Mouse (Mus musculus): ENCODE measurements at regions not wholly inside any gene's neighbourhood (a gene's known extent, or its start where the extent isn't known, plus 50 kb on each side); places are given as distances from the start of the nearest gene placed in this dataset.

DNA sequence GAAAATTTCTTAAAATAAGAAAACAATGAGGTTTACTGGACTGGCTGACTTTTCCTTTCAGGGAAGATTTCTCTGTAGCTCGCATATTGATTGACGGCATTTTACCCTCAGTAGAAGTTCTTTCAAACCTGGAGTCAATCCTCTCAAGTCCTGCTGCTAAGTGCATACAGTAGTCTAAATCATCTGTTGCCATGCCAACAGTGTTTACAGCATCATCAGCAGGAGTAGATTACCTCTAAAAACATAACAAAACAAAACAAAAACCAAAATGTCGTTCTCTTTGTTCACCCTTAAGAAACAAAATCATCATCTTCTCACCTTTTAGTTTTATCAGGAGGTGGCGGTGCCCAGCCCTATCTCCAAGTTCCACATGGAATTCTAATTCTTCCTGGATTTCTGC lies 143.8 kb downstream of the Icos start:
- no peak overlapping the region for H3K27ac ChIP-seq (ENCODE audit: low read length)
- no peaks in the 10 kb centered on the region for H3K4me1 ChIP-seq (ENCODE audit: insufficient read depth, low read depth, low read length)
- TF ChIP-seq EP300 (IDR thresholded peaks at IDR 0.05) (no peak), CTCF (IDR thresholded peaks at IDR 0.05) (no peak)
- no peak for DNase-seq (ENCODE audit: low spot score)
- H3K4me2 ChIP-seq (replicated peaks; ENCODE audit: low read depth, low read length): no peak overlapping the region
- 79% methylated on average over 4 of the region's 4 CpGs for WGBS
- no peaks in the 10 kb centered on the region for H3K36me3 ChIP-seq (ENCODE audit: insufficient read depth, low read length)
- H3K4me3 ChIP-seq (ENCODE audit: low read depth, low read length): no peak overlapping the region
- no peaks in the 10 kb centered on the region for H3K9me3 ChIP-seq (ENCODE audit: low read length)
- no peak for ATAC-seq
- no peak overlapping the region for H3K9ac ChIP-seq (replicated peaks; ENCODE audit: low read depth)
- no peaks in the 10 kb centered on the region for H3K27me3 ChIP-seq (replicated peaks; ENCODE audit: insufficient read depth, low read length)

DNA sequence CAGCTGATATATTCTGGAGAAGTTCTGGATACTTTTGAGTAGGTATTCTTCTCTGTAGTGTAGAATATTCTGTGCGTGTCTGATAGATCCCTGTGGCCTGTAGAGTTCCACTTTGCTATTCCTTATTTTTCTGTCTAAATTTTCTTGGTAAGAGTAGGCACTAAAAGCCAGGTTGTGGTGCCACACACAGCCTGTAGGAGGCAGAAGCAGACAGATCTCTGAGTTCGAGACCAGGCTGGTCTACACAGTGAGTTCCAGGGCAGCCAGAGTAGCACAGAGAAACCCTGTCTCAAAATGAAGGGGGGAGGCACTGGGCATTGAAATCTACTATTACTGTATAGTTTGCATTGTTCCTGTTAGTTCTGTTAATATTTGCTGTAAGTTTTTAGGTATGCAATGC lies 147.4 kb downstream of the Icos start:
- TF ChIP-seq EP300 (IDR thresholded peaks at IDR 0.05) (no peak), CTCF (IDR thresholded peaks at IDR 0.05) (peak; percentile 13; the same call in 1 of the 2 replicates)
- no peak for DNase-seq (ENCODE audit: low spot score)
- Histone ChIP-seq H3K9ac (replicated peaks; ENCODE audit: low read depth) (no peak overlapping the region), H3K27me3 (replicated peaks; ENCODE audit: insufficient read depth, low read length) (no peaks in the 10 kb centered on the region), H3K27ac (ENCODE audit: low read length) (no peak overlapping the region), H3K36me3 (ENCODE audit: insufficient read depth, low read length) (no peaks in the 10 kb centered on the region), H3K4me1 (ENCODE audit: insufficient read depth, low read depth, low read length) (no peaks in the 10 kb centered on the region), H3K4me3 (ENCODE audit: low read depth, low read length) (no peak overlapping the region), H3K9me3 (ENCODE audit: low read length) (no peaks in the 10 kb centered on the region), H3K4me2 (replicated peaks; ENCODE audit: low read depth, low read length) (no peak overlapping the region)
- WGBS: 85% methylated on average over 2 of the region's 2 CpGs
- no peak for ATAC-seq

DNA sequence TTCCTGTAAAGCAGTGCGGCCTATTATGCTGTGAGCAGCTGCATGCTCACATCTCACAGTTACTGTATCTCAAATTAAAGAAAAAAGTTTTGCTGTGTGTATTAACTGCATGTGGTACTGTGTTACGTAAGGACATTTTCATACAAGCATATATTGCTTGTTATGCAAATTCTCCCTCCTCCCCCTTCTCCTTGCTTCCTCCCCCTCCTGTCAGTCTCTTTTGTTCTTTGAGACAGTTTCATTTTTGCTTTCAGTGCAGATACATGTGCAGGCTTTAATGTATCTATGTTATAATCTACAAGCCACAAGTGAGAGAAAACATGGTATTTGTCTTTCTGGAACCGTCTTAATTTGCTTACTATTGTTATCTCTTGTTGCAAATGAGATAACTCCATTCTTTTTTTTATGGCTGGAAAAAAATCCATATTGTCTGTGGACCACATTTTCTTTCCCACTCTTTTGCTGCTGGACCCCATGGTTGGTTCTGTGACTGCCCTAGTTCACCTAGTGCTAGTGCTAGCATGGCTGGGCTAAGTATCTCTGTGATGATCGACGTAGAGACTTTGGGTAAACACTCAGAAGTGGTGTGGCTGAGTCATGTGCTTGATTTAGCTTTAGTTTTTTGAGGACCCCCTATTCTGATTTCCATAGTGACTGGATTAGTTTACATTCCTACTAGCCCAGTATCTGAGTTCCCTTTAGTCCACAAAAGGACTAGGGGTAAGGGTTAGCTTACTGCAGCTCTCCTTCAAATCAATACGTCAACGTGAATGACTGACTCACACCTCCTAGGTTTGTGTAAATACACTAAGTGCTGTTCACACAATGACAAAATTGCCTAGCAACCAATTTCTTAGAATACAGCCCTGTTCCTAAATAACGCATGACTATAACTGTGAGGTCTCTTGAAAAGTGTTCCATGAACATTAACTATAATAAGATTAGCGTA lies 158.1 kb downstream of the Icos start:
- H3K9me3 ChIP-seq (ENCODE audit: low read length): no peaks in the 10 kb centered on the region
- 52% methylated on average over 9 of the region's 9 CpGs for WGBS
- H3K9ac ChIP-seq (replicated peaks; ENCODE audit: low read depth): no peak overlapping the region
- TF ChIP-seq CTCF (IDR thresholded peaks at IDR 0.05) (no peak), EP300 (IDR thresholded peaks at IDR 0.05) (no peak)
- no peaks in the 10 kb centered on the region for H3K36me3 ChIP-seq (ENCODE audit: insufficient read depth, low read length)
- H3K4me2 ChIP-seq (replicated peaks; ENCODE audit: low read depth, low read length): no peak overlapping the region
- no peak overlapping the region for H3K4me3 ChIP-seq (ENCODE audit: low read depth, low read length)
- no peak overlapping the region for H3K27ac ChIP-seq (ENCODE audit: low read length)
- H3K4me1 ChIP-seq (ENCODE audit: insufficient read depth, low read depth, low read length): no peaks in the 10 kb centered on the region
- ATAC-seq: peak; percentile 82
- DNase-seq (ENCODE audit: low spot score): peak; percentile 73
- H3K27me3 ChIP-seq (replicated peaks; ENCODE audit: insufficient read depth, low read length): no peaks in the 10 kb centered on the region

DNA sequence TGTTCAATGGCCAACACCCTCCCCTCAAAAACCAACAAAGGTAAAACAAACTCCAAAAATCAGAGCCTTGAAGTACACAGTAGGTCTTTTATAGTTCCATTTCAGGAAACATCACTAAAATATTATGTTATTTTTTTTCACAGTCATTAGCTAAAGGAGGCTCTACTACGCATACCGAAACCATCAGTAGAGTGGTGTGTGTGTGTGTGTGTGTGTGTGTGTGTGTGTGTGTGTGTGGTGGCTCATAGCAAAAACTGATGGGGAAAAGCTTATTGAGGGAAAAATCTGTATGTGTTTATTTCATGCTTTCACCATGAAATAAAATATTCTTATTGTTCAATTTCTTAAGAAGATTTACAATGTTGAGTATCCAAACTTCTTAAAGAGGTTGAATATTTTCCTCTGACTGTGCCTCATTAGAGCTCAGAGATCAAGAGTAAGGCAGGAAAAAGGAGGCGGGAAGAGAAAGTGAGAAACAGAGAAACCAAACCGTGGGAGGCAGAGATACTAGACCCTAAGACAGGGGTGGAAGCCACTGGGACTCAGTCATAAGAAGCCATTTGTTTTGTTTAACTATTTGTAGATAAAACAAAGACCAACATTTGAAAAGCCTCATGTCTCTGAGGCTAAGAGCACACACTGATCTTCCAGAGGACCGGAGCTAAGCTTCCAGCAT lies 159.6 kb downstream of the Icos start:
- no peaks in the 10 kb centered on the region for H3K4me1 ChIP-seq (ENCODE audit: insufficient read depth, low read depth, low read length)
- H3K9me3 ChIP-seq (ENCODE audit: low read length): no peaks in the 10 kb centered on the region
- no peak overlapping the region for H3K27ac ChIP-seq (ENCODE audit: low read length)
- H3K36me3 ChIP-seq (ENCODE audit: insufficient read depth, low read length): no peaks in the 10 kb centered on the region
- TF ChIP-seq CTCF (IDR thresholded peaks at IDR 0.05) (no peak), EP300 (IDR thresholded peaks at IDR 0.05) (no peak)
- H3K27me3 ChIP-seq (replicated peaks; ENCODE audit: insufficient read depth, low read length): no peaks in the 10 kb centered on the region
- ATAC-seq: no peak
- H3K4me3 ChIP-seq (ENCODE audit: low read depth, low read length): no peak overlapping the region
- no peak overlapping the region for H3K4me2 ChIP-seq (replicated peaks; ENCODE audit: low read depth, low read length)
- 53% methylated on average over 5 of the region's 5 CpGs for WGBS
- H3K9ac ChIP-seq (replicated peaks; ENCODE audit: low read depth): no peak overlapping the region
- no peak for DNase-seq (ENCODE audit: low spot score)

DNA sequence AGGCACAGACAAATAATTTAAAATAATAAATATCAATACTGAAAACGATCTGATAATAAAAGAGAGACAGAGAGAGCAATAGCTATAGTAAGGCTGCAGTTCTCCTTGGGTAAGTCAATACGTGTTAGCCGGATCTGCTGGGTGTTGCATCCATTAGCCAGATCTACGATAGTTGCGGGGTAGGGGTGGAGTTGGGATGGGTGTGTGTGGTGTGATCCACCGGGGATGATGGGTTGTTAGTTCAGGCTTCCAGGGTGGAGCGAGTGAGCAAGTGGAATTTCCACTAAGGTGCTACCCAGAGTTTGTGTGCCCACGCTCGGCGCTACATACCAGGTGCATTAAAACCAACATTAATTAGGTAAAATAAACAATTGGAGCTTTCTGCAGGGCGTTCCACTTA lies 160.2 kb downstream of the Icos start:
- no peak for ATAC-seq
- H3K4me2 ChIP-seq (replicated peaks; ENCODE audit: low read depth, low read length): no peak overlapping the region

DNA sequence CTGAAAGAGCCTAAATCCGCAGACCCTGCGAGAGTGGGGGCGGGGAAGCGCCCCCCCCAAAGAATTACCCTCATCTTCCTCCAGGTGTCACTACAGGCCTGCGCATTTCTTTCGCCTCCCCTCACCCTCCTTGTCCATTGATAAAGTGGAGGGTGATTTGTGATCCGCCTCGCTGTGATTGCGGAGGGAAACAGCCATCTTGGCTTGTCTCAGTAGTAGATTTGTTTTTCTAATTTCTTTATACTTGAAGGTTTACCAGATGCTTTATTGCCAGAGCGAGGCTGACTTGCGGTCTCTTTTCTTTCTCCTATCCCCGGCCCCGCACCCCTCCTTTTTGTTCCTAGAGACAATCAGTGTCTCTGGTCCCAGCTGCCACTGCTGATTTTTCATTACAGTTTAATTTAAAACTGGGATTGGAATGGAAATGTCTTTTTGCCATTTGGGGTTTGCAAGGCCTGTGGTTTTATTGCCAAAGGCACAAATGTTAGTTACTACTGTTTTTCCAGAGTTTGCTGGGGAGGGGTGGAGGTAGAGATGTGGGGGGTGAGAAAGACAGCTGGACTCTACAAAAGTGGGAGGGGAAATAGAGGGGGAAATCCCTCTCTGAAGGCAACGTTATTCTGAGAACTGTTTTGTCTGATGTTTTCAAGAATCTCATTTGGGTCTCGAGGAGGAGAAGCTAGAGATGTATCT lies 161.7 kb downstream of the Icos start:
- H3K4me3 ChIP-seq (ENCODE audit: low read depth, low read length): no peak overlapping the region
- 15% methylated on average over 15 of the region's 15 CpGs for WGBS
- no peaks in the 10 kb centered on the region for H3K27me3 ChIP-seq (replicated peaks; ENCODE audit: insufficient read depth, low read length)
- no peak overlapping the region for H3K9ac ChIP-seq (replicated peaks; ENCODE audit: low read depth)
- ATAC-seq (peak; percentile 42), DNase-seq (ENCODE audit: low spot score) (peak; percentile 63)
- H3K27ac ChIP-seq (ENCODE audit: low read length): no peak overlapping the region
- peak overlapping the region; percentile 18 for H3K4me2 ChIP-seq (replicated peaks; ENCODE audit: low read depth, low read length)
- H3K4me1 ChIP-seq (ENCODE audit: insufficient read depth, low read depth, low read length): no peaks in the 10 kb centered on the region
- H3K9me3 ChIP-seq (ENCODE audit: low read length): no peaks in the 10 kb centered on the region
- TF ChIP-seq CTCF (IDR thresholded peaks at IDR 0.05): peak; percentile 73
- no peak for TF ChIP-seq EP300 (IDR thresholded peaks at IDR 0.05)
- H3K36me3 ChIP-seq (ENCODE audit: insufficient read depth, low read length): no peaks in the 10 kb centered on the region

More for the DNA sequence above, 160.2 kb downstream of the Icos start:
- no peaks in the 10 kb centered on the region for H3K9me3 ChIP-seq (ENCODE audit: low read length)
- no peaks in the 10 kb centered on the region for H3K36me3 ChIP-seq (ENCODE audit: insufficient read depth, low read length)
- H3K9ac ChIP-seq (replicated peaks; ENCODE audit: low read depth): no peak overlapping the region
- no peak for TF ChIP-seq EP300 (IDR thresholded peaks at IDR 0.05)
- no peaks in the 10 kb centered on the region for H3K4me1 ChIP-seq (ENCODE audit: insufficient read depth, low read depth, low read length)
- H3K27ac ChIP-seq (ENCODE audit: low read length): no peak overlapping the region
- no peaks in the 10 kb centered on the region for H3K27me3 ChIP-seq (replicated peaks; ENCODE audit: insufficient read depth, low read length)
- no peak for DNase-seq (ENCODE audit: low spot score)
- no peak overlapping the region for H3K4me3 ChIP-seq (ENCODE audit: low read depth, low read length)
- 58% methylated on average over 11 of the region's 11 CpGs for WGBS

All from lung, postnatal 0 days (tissue).